Mouse (Mus musculus): ENCODE measurements around the gene Gm10912.
A peak's percentile ranks its signal among the peaks of the same experiment; 100 is the strongest.
"Not testable (repeated sequence)": the region's sequence is repeated elsewhere in the genome, so short reads cannot be mapped to it uniquely, and the experiment has no call there.

Gene Gm10912

GRCm38 (mm10) chr2:104065526-104065925 is at the start of gene Gm10912:
Gene Gm10912 (plus strand): TSS chr2:104065826.
- H3K36me3 ChIP-seq (ENCODE audit: control insufficient read depth, insufficient read depth, low read length, poor library complexity, severe bottlenecking); H3K27me3 ChIP-seq (ENCODE audit: control insufficient read depth, insufficient read depth, low read length, poor library complexity, severe bottlenecking); DNase-seq (ENCODE audit: low read depth, low spot score): not testable (repeated sequence)

GRCm38 (mm10) chr2:104023096-104023495 is 42.5 kb upstream of the Gm10912 start:
- H3K27me3 ChIP-seq (ENCODE audit: control insufficient read depth, insufficient read depth, low read length, poor library complexity, severe bottlenecking), result no peaks in the 10 kb centered on the region
- no peaks in the 10 kb centered on the region for H3K36me3 ChIP-seq (ENCODE audit: control insufficient read depth, insufficient read depth, low read length, poor library complexity, severe bottlenecking)
- peak; percentile 14 for DNase-seq (ENCODE audit: low read depth, low spot score)

GRCm38 (mm10) chr2:104024656-104025055 is 41.0 kb upstream of the Gm10912 start:
- H3K36me3 ChIP-seq (ENCODE audit: control insufficient read depth, insufficient read depth, low read length, poor library complexity, severe bottlenecking), result no peaks in the 10 kb centered on the region
- H3K27me3 ChIP-seq (ENCODE audit: control insufficient read depth, insufficient read depth, low read length, poor library complexity, severe bottlenecking), result no peaks in the 10 kb centered on the region
- DNase-seq (ENCODE audit: low read depth, low spot score), result no peak

DNA sequence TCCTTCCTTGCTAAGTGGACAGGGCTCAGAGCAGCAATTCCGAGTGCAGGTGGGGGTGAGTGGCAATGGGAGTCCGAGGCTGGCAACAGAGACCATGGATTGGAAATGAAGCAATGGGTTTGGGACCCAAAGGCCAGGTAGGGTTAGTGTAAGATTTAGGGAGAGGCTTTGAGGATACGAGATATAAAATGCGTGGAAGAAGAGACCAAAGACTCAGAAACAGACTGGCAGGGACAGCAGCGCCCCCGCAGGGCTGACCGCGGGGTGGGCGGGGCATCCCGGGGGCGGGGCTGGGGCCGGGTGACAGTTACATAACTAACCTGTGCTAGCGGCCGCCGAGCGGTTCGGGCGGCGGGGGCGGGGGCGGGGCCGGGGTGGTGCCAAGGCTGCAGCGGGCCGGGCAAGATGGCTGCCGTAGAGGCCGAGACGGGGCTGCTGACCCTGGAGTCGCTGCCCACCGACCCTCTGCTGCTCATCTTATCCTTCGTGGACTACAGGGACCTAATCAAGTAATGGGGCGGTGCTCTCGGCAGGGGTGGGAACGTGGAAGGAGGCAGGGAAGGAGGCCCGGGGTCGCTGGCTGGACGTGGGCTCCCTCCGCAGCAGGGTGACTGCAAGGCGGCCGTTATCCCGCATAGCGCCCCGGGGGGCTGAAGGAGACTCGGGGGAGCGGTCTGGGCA is 38.0 kb upstream of the Gm10912 start, which contains the start of gene Fbxo3:
TSS of gene Fbxo3 (plus strand) at position 264 of the 681 bp plus-strand sequence.
- no peaks in the 10 kb centered on the region for H3K36me3 ChIP-seq (ENCODE audit: control insufficient read depth, insufficient read depth, low read length, poor library complexity, severe bottlenecking)
- peak; percentile 86 for DNase-seq (ENCODE audit: low read depth, low spot score)
- H3K27me3 ChIP-seq (ENCODE audit: control insufficient read depth, insufficient read depth, low read length, poor library complexity, severe bottlenecking), result no peaks in the 10 kb centered on the region

DNA sequence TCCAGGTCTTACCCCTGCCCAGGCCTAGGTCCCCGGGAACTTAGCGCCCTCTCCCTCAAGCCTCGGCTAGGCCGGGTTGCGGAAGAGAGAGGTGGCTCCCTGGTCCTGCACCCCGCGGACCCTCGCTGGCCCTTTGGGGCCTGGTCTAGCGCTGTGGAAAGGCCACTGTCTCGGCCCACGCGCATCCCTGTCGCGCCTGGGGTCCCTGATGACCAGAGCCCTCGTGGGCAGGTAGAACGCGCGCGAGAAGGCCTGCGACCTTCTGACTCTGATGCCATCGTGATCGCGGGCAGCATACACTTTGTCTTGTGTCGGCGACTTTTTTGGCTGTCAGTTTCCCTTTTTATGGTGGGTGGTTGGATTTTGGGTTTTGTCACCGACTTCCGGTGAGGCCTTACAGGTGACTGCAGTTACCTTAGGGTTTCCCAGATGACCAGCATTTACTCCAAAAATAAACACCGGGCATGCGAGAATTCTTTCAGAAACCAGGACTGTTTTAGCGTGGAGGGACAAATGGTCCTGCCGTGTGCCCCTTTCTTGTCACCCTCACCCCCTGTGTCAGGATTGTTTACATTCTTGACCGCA is 37.4 kb upstream of the Gm10912 start, which contains the start of gene 4931422A03Rik:
TSS of gene 4931422A03Rik (minus strand) at position 223 of the 585 bp plus-strand sequence.
- Histone ChIP-seq H3K36me3 (ENCODE audit: control insufficient read depth, insufficient read depth, low read length, poor library complexity, severe bottlenecking) (no peaks in the 10 kb centered on the region), H3K27me3 (ENCODE audit: control insufficient read depth, insufficient read depth, low read length, poor library complexity, severe bottlenecking) (no peaks in the 10 kb centered on the region)
- peak; percentile 27 for DNase-seq (ENCODE audit: low read depth, low spot score)

- Histone ChIP-seq H3K36me3 (ENCODE audit: control insufficient read depth, insufficient read depth, low read length, poor library complexity, severe bottlenecking) (0 out of 2 replicates have a peak, but pooled peaks cover 2% of the 10 kb centered on the region), H3K27me3 (ENCODE audit: control insufficient read depth, insufficient read depth, low read length, poor library complexity, severe bottlenecking) (no peaks in the 10 kb centered on the region)
- DNase-seq (ENCODE audit: low read depth, low spot score), result no peak
Observed at GRCm38 (mm10) chr2:104029074-104029473, 36.6 kb upstream of the Gm10912 start.

DNA sequence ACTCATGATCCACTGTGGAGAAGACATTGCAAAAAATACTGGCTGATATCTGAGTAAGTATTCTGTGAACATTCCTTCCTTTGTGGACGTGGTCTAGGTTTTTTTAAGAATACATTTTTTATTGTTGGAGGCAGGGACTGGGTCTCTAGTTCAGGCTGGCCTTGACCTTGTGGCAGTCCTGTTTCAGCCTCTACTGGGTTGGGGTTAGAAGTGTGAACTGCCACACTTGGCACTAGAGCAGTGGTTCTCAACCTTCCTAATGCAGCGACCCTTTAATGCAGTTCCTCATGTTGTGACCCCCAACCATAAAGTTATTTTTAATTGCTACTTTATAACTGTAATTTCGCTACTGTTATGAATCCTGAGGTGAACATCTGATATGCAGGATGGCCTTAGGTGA is 35.2 kb upstream of the Gm10912 start:
- DNase-seq (ENCODE audit: low read depth, low spot score), result no peak
- Histone ChIP-seq H3K36me3 (ENCODE audit: control insufficient read depth, insufficient read depth, low read length, poor library complexity, severe bottlenecking) (0 out of 2 replicates have a peak, but pooled peaks cover 2% of the 10 kb centered on the region), H3K27me3 (ENCODE audit: control insufficient read depth, insufficient read depth, low read length, poor library complexity, severe bottlenecking) (no peaks in the 10 kb centered on the region)

GRCm38 (mm10) chr2:104032056-104032455 is 33.6 kb upstream of the Gm10912 start:
- Histone ChIP-seq H3K36me3 (ENCODE audit: control insufficient read depth, insufficient read depth, low read length, poor library complexity, severe bottlenecking) (peaks cover 6% of the 10 kb centered on the region), H3K27me3 (ENCODE audit: control insufficient read depth, insufficient read depth, low read length, poor library complexity, severe bottlenecking) (no peaks in the 10 kb centered on the region)
- DNase-seq (ENCODE audit: low read depth, low spot score), result no peak

GRCm38 (mm10) chr2:104034832-104035472 is 30.7 kb upstream of the Gm10912 start:
- no peaks in the 10 kb centered on the region for H3K27me3 ChIP-seq (ENCODE audit: control insufficient read depth, insufficient read depth, low read length, poor library complexity, severe bottlenecking)
- DNase-seq (ENCODE audit: low read depth, low spot score), result peak; percentile 52
- H3K36me3 ChIP-seq (ENCODE audit: control insufficient read depth, insufficient read depth, low read length, poor library complexity, severe bottlenecking), result peaks cover 9% of the 10 kb centered on the region

DNA sequence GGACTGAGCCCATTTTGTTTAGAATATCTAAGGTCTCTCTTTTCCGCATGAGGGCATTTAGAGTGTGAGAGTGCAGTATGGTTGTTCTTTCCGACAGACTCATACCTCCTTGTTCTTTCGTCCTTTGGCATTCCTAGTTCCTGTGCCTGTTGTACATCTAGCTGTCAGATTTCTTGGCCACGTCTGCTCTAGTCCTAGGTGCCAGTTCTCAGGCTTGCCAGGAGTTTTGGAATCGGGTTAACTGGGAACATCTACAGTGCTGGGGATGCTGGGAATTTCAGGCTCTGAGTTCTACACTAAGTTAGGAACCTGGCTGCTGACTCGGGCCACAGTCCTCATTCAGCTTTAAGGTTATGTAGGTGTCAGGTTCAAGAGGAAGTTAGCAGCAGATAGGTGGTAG is 30.0 kb upstream of the Gm10912 start:
- no peaks in the 10 kb centered on the region for H3K27me3 ChIP-seq (ENCODE audit: control insufficient read depth, insufficient read depth, low read length, poor library complexity, severe bottlenecking)
- DNase-seq (ENCODE audit: low read depth, low spot score), result no peak
- H3K36me3 ChIP-seq (ENCODE audit: control insufficient read depth, insufficient read depth, low read length, poor library complexity, severe bottlenecking), result peaks cover 9% of the 10 kb centered on the region

DNA sequence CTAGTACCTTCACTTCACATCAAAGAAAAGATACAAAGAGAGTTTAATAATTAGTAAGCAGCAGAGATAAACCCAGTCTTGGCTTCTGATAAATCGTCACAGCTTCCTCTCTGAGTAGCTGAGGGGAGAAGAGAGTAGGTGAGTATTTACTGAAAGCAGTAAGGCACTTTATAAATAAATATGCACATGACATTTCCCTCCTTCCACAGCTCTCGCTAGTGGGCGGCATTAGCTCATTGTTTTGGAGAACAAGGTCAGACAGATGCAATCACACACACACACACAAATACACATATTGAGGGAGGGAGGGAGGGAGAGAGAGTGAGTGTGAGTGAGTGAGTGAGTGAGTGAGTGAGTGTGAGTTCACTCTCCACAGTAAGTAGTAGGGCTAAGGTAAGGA is 29.3 kb upstream of the Gm10912 start:
- no peaks in the 10 kb centered on the region for H3K27me3 ChIP-seq (ENCODE audit: control insufficient read depth, insufficient read depth, low read length, poor library complexity, severe bottlenecking)
- no peak for DNase-seq (ENCODE audit: low read depth, low spot score)
- H3K36me3 ChIP-seq (ENCODE audit: control insufficient read depth, insufficient read depth, low read length, poor library complexity, severe bottlenecking), result peaks cover 9% of the 10 kb centered on the region

DNA sequence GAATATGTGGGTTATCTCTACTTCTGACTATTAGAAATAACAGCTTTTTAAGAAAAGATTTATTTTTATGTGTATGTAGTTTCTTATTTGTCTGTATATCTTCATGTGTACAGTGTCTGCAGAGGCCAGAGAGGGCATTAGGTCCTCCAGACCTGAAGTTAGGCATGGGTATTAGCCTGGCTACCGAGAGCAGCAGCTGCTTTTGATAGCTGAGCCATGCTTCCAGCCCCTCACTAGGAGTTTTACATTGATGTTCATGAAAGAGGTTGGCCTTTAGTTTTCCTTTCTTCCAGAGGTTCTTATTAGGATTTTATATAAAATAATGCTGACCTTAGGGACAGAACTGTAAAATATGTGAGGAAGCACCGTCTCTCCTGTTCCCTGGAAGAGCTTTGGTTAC is 27.4 kb upstream of the Gm10912 start:
- Histone ChIP-seq H3K27me3 (ENCODE audit: control insufficient read depth, insufficient read depth, low read length, poor library complexity, severe bottlenecking) (no peaks in the 10 kb centered on the region), H3K36me3 (ENCODE audit: control insufficient read depth, insufficient read depth, low read length, poor library complexity, severe bottlenecking) (peaks cover 9% of the 10 kb centered on the region)
- DNase-seq (ENCODE audit: low read depth, low spot score), result no peak

GRCm38 (mm10) chr2:104041632-104042031 is 24.0 kb upstream of the Gm10912 start:
- Histone ChIP-seq H3K27me3 (ENCODE audit: control insufficient read depth, insufficient read depth, low read length, poor library complexity, severe bottlenecking) (no peaks in the 10 kb centered on the region), H3K36me3 (ENCODE audit: control insufficient read depth, insufficient read depth, low read length, poor library complexity, severe bottlenecking) (peaks cover 6% of the 10 kb centered on the region)
- no peak for DNase-seq (ENCODE audit: low read depth, low spot score)

DNA sequence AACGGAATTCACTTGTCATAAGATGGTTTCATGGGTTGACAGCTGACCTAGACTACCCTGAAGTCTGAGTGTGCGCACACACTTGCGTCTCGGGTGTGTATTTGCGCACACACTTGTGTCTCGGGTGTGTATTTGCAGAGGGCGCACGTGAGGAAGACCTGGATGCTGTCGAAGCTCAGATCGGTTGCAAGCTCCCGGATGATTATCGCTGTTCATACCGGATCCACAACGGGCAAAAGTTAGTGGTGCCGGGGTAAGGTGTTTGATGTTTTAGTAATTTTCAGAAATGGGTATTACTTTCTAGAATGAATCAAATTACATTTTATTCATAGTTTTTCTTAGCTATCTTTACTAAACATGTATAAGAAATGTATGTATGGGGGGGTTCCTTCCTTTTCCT is 22.9 kb upstream of the Gm10912 start:
- Histone ChIP-seq H3K36me3 (ENCODE audit: control insufficient read depth, insufficient read depth, low read length, poor library complexity, severe bottlenecking) (peaks cover 2% of the 10 kb centered on the region), H3K27me3 (ENCODE audit: control insufficient read depth, insufficient read depth, low read length, poor library complexity, severe bottlenecking) (no peaks in the 10 kb centered on the region)
- no peak for DNase-seq (ENCODE audit: low read depth, low spot score)

All from splenic B cell, adult 2 months (primary cell).